Mouse (Mus musculus): ENCODE results near the gene Plekha5.

DNA sequence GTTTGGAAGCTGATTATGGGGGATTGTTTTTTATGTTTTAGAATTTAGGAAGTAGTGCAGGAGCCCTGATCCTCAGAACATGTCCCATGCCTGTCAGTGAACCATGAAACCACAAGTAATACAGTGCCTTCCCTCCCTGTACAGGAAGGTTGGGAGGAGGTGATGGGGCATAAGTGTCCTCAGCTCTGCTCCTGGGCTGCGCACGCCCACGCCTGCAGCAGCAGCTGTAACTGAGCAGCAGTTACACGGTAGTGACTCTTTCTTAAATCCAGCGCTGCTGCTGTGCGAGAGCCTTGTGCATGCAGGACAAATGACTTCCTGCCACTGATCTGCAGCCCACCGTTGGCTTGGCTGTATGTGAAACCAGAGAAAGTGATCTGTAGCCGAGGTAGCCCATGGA is 152.3 kb downstream of the Plekha5 start:
- TF ChIP-seq CTCF (IDR thresholded peaks at IDR 0.05; ENCODE audit: insufficient read depth, low read depth, low read length) = no peak
- no peak for TF ChIP-seq POLR2A (IDR thresholded peaks at IDR 0.05; ENCODE audit: insufficient read depth, low read depth, low read length)

Measured in olfactory bulb, adult 2 months (tissue).